Mouse (Mus musculus) CH12.LX (cell line): ENCODE measurements around the gene Pcgf1. TPM values are rescaled to one million over a fixed set of nuclear protein-coding genes. Genes with fewer than 3 reads are reported as not detected.

Experiments used
- DNase-seq: peaks from one replicate; pipeline ENCODE4 v3.0.0-alpha.2; 2013; ENCODE audit errors: extremely low read depth
- H3K27ac ChIP-seq: 2 replicates; pipeline ENCODE4 v1.5.1; 2012; ENCODE audit warnings: low read depth, mild to moderate bottlenecking, control low read depth, moderate library complexity; ENCODE audit not compliant: insufficient read depth
- H3K27me3 ChIP-seq: replicated peaks from 2 replicates; pipeline ENCODE3; 2012; ENCODE audit warnings: inconsistent platforms
- H3K36me3 ChIP-seq, 2 experiments: replicated peaks in 1 of 2; 2 replicates each; pipeline versions ENCODE3 to v1.6.1; 2012; ENCODE audit warnings: inconsistent platforms in 1 of 2, low read length in 1 of 2, mild to moderate bottlenecking in 1 of 2, mixed read lengths in 1 of 2, moderate library complexity in 1 of 2; ENCODE audit not compliant: control insufficient read depth in 1 of 2, insufficient read depth in 1 of 2
- H3K4me1 ChIP-seq, 2 experiments: 2 replicates each; pipeline ENCODE4 v1.6.1; 2012; ENCODE audit warnings: inconsistent platforms in 1 of 2, moderate library complexity in 1 of 2; ENCODE audit not compliant: insufficient read depth in 2 of 2, control insufficient read depth in 1 of 2
- H3K4me2 ChIP-seq: 2 replicates; pipeline ENCODE4 v1.6.1; 2012; ENCODE audit warnings: low read depth, mild to moderate bottlenecking, control low read depth; ENCODE audit not compliant: poor library complexity, insufficient read depth, severe bottlenecking
- H3K4me3 ChIP-seq, 3 experiments: fragments of 150-350 bp in 1 of 3; sonication (generic) in 1 of 3; replicated peaks in 1 of 3; 2 replicates each; pipeline versions ENCODE3 to v1.5.1; 2011 to 2012; ENCODE audit warnings: low read depth in 2 of 3, low read length in 2 of 3, mild to moderate bottlenecking in 2 of 3, moderate library complexity in 2 of 3, control low read depth in 1 of 3, improper control_type of control experiment in 1 of 3, inconsistent platforms in 1 of 3, mixed read lengths in 1 of 3; ENCODE audit not compliant: poor library complexity in 1 of 3
- H3K79me2 ChIP-seq: replicated peaks from 2 replicates; pipeline ENCODE4 v1.6.1; 2012; ENCODE audit warnings: mild to moderate bottlenecking, moderate library complexity; ENCODE audit not compliant: control insufficient read depth, poor library complexity, insufficient read depth, severe bottlenecking; ENCODE audit errors: extremely low read depth
- H3K9ac ChIP-seq: 2 replicates; pipeline ENCODE4 v1.6.1; 2012; ENCODE audit warnings: low read depth, mild to moderate bottlenecking, control low read depth, moderate library complexity; ENCODE audit not compliant: insufficient read depth
- H3K9me3 ChIP-seq: replicated peaks from 2 replicates; pipeline ENCODE3; 2012; ENCODE audit warnings: low read length, inconsistent platforms, mixed read lengths
- BHLHE40 ChIP-seq: IDR thresholded peaks from 2 replicates; pipeline ENCODE4 v1.6.1; 2011; ENCODE audit warnings: mild to moderate bottlenecking, low read depth, low read length, improper control_type of control experiment
- CHD2 ChIP-seq: IDR thresholded peaks from 2 replicates; pipeline ENCODE4 v1.6.1; 2011; ENCODE audit warnings: low read length, improper control_type of control experiment
- CTCF ChIP-seq, 2 experiments: IDR thresholded peaks in 1 of 2; conservative IDR thresholded peaks in 1 of 2; 2 replicates each; pipeline ENCODE4 v1.5.1; 2011 to 2012; ENCODE audit warnings: low read depth in 2 of 2, low read length in 2 of 2, improper control_type of control experiment in 1 of 2, inconsistent platforms in 1 of 2, mild to moderate bottlenecking in 1 of 2, moderate library complexity in 1 of 2
- E2F4 ChIP-seq: IDR thresholded peaks from 2 replicates; pipeline ENCODE4 v1.6.1; 2011; ENCODE audit warnings: low read depth, low read length, improper control_type of control experiment; ENCODE audit not compliant: insufficient replicate concordance
- ELF1 ChIP-seq: IDR thresholded peaks from 2 replicates; pipeline ENCODE4 v1.6.1; 2014; ENCODE audit warnings: low read depth, mild to moderate bottlenecking, inconsistent platforms, low read length, improper control_type of control experiment
- ETS1 ChIP-seq: conservative IDR thresholded peaks from 2 replicates; pipeline ENCODE4 v1.6.1; 2012; ENCODE audit warnings: low read depth, mild to moderate bottlenecking, inconsistent platforms, low read length, improper control_type of control experiment, moderate library complexity
- HCFC1 ChIP-seq: IDR thresholded peaks from 2 replicates; pipeline ENCODE4 v1.6.1; 2012; ENCODE audit warnings: low read depth, mild to moderate bottlenecking, inconsistent platforms, low read length, improper control_type of control experiment
- IRF4 ChIP-seq: IDR thresholded peaks from 2 replicates; pipeline ENCODE4 v1.6.1; 2014; ENCODE audit warnings: low read depth, mild to moderate bottlenecking, inconsistent platforms, low read length, improper control_type of control experiment
- JUND ChIP-seq: conservative IDR thresholded peaks from 2 replicates; pipeline ENCODE4 v1.6.1; 2011; ENCODE audit warnings: low read depth, low read length, improper control_type of control experiment
- MAX ChIP-seq: IDR thresholded peaks from 2 replicates; pipeline ENCODE4 v1.6.1; 2011; ENCODE audit warnings: low read length, improper control_type of control experiment
- MAZ ChIP-seq: IDR thresholded peaks from 2 replicates; pipeline ENCODE4 v1.6.1; 2012; ENCODE audit warnings: low read depth, mild to moderate bottlenecking, inconsistent platforms, low read length, improper control_type of control experiment, moderate library complexity
- MEF2A ChIP-seq: IDR thresholded peaks from 2 replicates; pipeline ENCODE4 v1.6.1; 2014; ENCODE audit warnings: low read depth, mild to moderate bottlenecking, inconsistent platforms, low read length, improper control_type of control experiment, borderline replicate concordance
- MXI1 ChIP-seq: IDR thresholded peaks from 2 replicates; pipeline ENCODE4 v1.6.1; 2011; ENCODE audit warnings: mild to moderate bottlenecking, low read depth, low read length, improper control_type of control experiment
- MYC ChIP-seq: IDR thresholded peaks from 2 replicates; pipeline ENCODE4 v1.6.1; 2011; ENCODE audit warnings: low read depth, mild to moderate bottlenecking, improper control_type of control experiment, low read length
- NELFE ChIP-seq: IDR thresholded peaks from 2 replicates; pipeline ENCODE4 v1.6.1; 2011; ENCODE audit warnings: low read depth, low read length, improper control_type of control experiment
- NRF1 ChIP-seq: IDR thresholded peaks from 2 replicates; pipeline ENCODE4 v1.6.1; 2014; ENCODE audit warnings: low read depth, mild to moderate bottlenecking, inconsistent platforms, low read length, improper control_type of control experiment, moderate library complexity
- PAX5 ChIP-seq: IDR thresholded peaks from 2 replicates; pipeline ENCODE4 v1.6.1; 2012; ENCODE audit warnings: low read length, inconsistent platforms, mixed read lengths
- POLR2A ChIP-seq: IDR thresholded peaks from 2 replicates; pipeline ENCODE4 v1.6.1; 2011; ENCODE audit warnings: low read depth, mild to moderate bottlenecking, improper control_type of control experiment, low read length
- POLR2AphosphoS2 ChIP-seq: IDR thresholded peaks from 2 replicates; pipeline ENCODE4 v1.6.1; 2011; ENCODE audit warnings: low read depth, low read length, improper control_type of control experiment
- RAD21 ChIP-seq: IDR thresholded peaks from 2 replicates; pipeline ENCODE4 v1.6.1; 2011; ENCODE audit warnings: low read depth, mild to moderate bottlenecking, low read length, improper control_type of control experiment, moderate library complexity
- SMC3 ChIP-seq: IDR thresholded peaks from 2 replicates; pipeline ENCODE4 v1.6.1; 2011; ENCODE audit warnings: low read depth, low read length, improper control_type of control experiment
- TBP ChIP-seq: conservative IDR thresholded peaks from 2 replicates; pipeline ENCODE4 v1.6.1; 2011; ENCODE audit warnings: low read depth, low read length, improper control_type of control experiment
- USF2 ChIP-seq: conservative IDR thresholded peaks from 2 replicates; pipeline ENCODE4 v1.6.1; 2011; ENCODE audit warnings: low read depth, low read length, improper control_type of control experiment
- ZC3H11A ChIP-seq: IDR thresholded peaks from 2 replicates; pipeline ENCODE4 v1.6.1; 2012; ENCODE audit warnings: low read depth, mild to moderate bottlenecking, inconsistent platforms, low read length, improper control_type of control experiment
- ZKSCAN1 ChIP-seq: IDR thresholded peaks from 2 replicates; pipeline ENCODE4 v1.6.1; 2012; ENCODE audit warnings: low read depth, inconsistent platforms, low read length, improper control_type of control experiment, borderline replicate concordance
- dilution Hi-C: fragments of 300-500 bp; cut with MboI; formaldehyde crosslinking; loops from 2 replicates; pipeline ENCODE4 v1.14.3; 2020; ENCODE audit warnings: low sequenced_read_pairs; ENCODE audit not compliant: extremely low pct_unique_long_range_greater_than_20kb, extremely low pct_ligation_motif_present
- in situ Hi-C: fragments of 300-500 bp; cut with MboI; formaldehyde crosslinking; loops from 3 replicates; pipeline ENCODE4 v1.14.3; 2019; ENCODE audit warnings: low sequenced_read_pairs, low pct_ligation_motif_present, low pct_unique_long_range_greater_than_20kb, mixed read lengths
- polyA plus RNA-seq: library from polyadenylated mRNA; unstranded; fragments of >175 nt; gene quantifications from 2 replicates; pipeline ENCODE4 v1.2.1, GENCODE M21; 2012; ENCODE audit warnings: low read depth; ENCODE audit not compliant: insufficient read length
- total RNA-seq, 2 experiments: library from RNA; depleted of rRNA; stranded (reverse); fragments of 300-350 nt in 1 of 2; fragments of >200 nt in 1 of 2; gene quantifications; 2 replicates each; pipeline ENCODE4 v1.2.3; 2012 to 2014

The Pcgf1 gene
- total and polyA plus RNA-seq, 3 experiments, result 12.4 to 16.6 (median 12.5) TPM

DNA sequence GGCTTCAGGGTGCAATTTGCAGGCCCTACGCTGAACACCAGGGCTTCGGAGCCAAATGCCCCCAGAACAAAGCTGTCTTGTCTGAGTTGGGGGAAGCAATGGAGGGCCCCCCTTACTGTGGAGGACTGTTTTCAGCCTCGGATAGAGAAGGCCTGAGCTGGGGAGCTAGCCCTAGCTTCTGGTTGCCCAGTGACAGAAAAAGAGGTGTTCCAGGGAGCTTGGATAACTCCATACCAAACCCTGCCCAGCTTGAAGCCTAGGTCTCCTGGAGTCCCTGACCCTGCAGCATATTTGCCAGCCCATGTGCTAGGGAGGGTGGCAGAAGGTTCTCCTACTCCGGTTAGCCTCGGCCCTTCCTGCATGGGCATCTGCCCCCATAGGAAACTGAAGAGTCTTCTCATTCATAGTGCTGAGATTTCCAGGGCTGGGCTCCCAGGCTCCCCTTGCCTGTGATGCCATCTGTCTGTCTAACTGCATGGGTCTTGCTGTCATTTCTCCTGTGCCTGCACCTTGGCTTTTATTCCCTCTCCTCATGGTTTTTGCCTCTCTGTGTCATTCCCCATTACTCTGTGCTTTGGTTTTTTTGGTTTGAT lies 43.1 kb upstream of the Pcgf1 start:
- TF ChIP-seq CTCF (conservative IDR thresholded peaks at IDR 0.05 in 1 of 2, IDR thresholded peaks at IDR 0.05 in 1 of 2; ENCODE audit: low read depth in 2 of 2, low read length in 2 of 2) (no peak), MYC (no peak), ZKSCAN1 (no peak), IRF4 (no peak)
- TF ChIP-seq, all 38 proteins: peak for 0
- H3K4me3 ChIP-seq, result no peak overlapping the region
- H3K27ac ChIP-seq, result no peak overlapping the region
- H3K27me3 ChIP-seq, result peaks cover 8% of the 10 kb centered on the region
- no peak overlapping the region for H3K9ac ChIP-seq
- peaks cover 3% of the 10 kb centered on the region for H3K79me2 ChIP-seq
- H3K4me1 ChIP-seq, result peaks cover 12 to 51% of the 10 kb centered on the region in 2 experiments
- in situ Hi-C loops (no loop called here), dilution Hi-C loops (no loop called here)
- no peak for DNase-seq
- H3K4me2 ChIP-seq, result no peak overlapping the region
- H3K9me3 ChIP-seq, result no peaks in the 10 kb centered on the region
- H3K36me3 ChIP-seq, result peaks cover 13 to 28% of the 10 kb centered on the region in 2 experiments

DNA sequence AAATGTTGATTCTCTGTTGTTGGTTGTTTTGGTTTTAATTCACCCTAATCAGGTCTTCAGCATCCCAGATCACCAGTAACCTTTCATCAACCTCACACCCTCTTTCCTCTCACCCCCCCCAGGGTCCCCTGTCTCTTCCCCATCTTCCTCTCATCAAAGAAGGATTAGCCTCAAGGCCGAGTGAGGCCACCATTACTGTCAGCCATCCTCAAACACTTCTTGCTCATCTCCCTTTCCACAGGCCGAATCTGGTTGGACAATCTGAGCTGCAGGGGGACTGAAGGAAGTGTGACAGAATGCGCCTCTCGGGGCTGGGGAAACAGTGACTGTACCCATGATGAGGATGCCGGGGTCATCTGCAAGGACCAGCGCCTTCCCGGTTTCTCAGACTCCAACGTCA lies 40.5 kb upstream of the Pcgf1 start:
- no peak overlapping the region for H3K4me3 ChIP-seq
- H3K9me3 ChIP-seq, result no peaks in the 10 kb centered on the region
- H3K79me2 ChIP-seq, result peaks cover 3% of the 10 kb centered on the region; the same call in 1 of the 2 replicates
- in situ Hi-C loops, result no loop called here
- dilution Hi-C loops, result no loop called here
- H3K9ac ChIP-seq, result no peak overlapping the region
- peaks cover 8% of the 10 kb centered on the region for H3K27me3 ChIP-seq
- H3K27ac ChIP-seq, result no peak overlapping the region
- H3K36me3 ChIP-seq, result peaks cover 0 to 2% of the 10 kb centered on the region in 2 experiments
- TF ChIP-seq MXI1 (no peak), POLR2AphosphoS2 (no peak), PAX5 (no peak), CHD2 (no peak), MYC (no peak), USF2 (no peak), NRF1 (no peak), SMC3 (no peak)
- H3K4me1 ChIP-seq, result peaks cover 11 to 40% of the 10 kb centered on the region in 2 experiments
- H3K4me2 ChIP-seq, result no peak overlapping the region
- no peak for DNase-seq

DNA sequence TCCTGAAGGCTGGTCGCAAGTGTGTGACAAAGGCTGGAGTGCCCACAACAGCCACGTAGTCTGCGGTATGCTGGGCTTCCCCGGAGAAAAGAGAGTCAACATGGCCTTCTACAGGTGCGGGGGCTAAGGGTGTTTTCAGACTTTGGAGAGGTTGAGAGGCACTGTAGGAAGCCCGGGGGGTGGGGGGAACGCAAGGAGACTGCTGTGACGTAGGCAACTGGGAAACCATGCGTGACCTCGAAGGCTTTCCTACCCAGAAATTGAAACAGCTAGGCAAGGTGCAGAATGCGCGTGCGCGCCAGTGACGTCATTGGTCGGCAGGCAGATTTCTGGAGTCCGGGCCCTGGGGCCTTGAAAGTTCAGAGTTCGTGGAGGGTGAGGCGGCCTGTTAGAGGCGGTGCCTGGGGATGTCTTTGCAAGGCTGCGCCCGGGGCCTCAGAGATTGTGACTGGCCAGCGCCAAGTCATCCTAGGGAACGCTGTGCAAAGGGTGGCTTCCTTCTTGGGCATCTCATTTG lies 39.1 kb upstream of the Pcgf1 start:
- H3K9me3 ChIP-seq, result no peaks in the 10 kb centered on the region
- dilution Hi-C loops (no loop called here), in situ Hi-C loops (no loop called here)
- DNase-seq, result peak; percentile 95
- H3K9ac ChIP-seq, result peak overlapping the region; percentile 67; the same call in 1 of the 2 replicates
- peak overlapping the region in 2 of 3 experiments; percentile 11 to 22 for H3K4me3 ChIP-seq
- no peaks in the 10 kb centered on the region for H3K79me2 ChIP-seq
- H3K4me2 ChIP-seq, result peak overlapping the region; percentile 52
- H3K27ac ChIP-seq, result no peak overlapping the region
- peaks cover 10 to 42% of the 10 kb centered on the region in 2 experiments for H3K4me1 ChIP-seq
- H3K27me3 ChIP-seq, result peaks cover 8% of the 10 kb centered on the region
- no peaks in the 10 kb centered on the region for H3K36me3 ChIP-seq
- TF ChIP-seq BHLHE40 (peak; percentile 41), USF2 (no peak), MAX (0 out of 2 replicates have a peak, but pooled peaks have one; percentile 65), NELFE (peak; percentile 16; the same call in 1 of the 2 replicates), ETS1 (peak; percentile 75), ELF1 (peak; percentile 37; the same call in 1 of the 2 replicates), HCFC1 (peak; percentile 57), JUND (peak; percentile 42; the same call in 1 of the 2 replicates), IRF4 (0 out of 2 replicates have a peak, but pooled peaks have one; percentile 8), MXI1 (peak; percentile 37; the same call in 1 of the 2 replicates), MEF2A (no peak), E2F4 (no peak), TBP (0 out of 2 replicates have a peak, but pooled peaks have one; percentile 28), ZC3H11A (no peak), MAZ (peak; percentile 52; the same call in 1 of the 2 replicates), POLR2A (peak; percentile 57; the same call in 1 of the 2 replicates), RAD21 (no peak)
